Mouse (Mus musculus) embryonic fibroblast, embryonic 13.5 days (primary cell): ENCODE measurements at regions not wholly inside any gene's neighbourhood (a gene's known extent, or its start where the extent isn't known, plus 50 kb on each side); places are given as distances from the start of the nearest gene placed in this dataset.

Experiments
- CTCF ChIP-seq: IDR thresholded peaks from 2 replicates; pipeline ENCODE4 v1.5.1; 2011; ENCODE audit warnings: mild to moderate bottlenecking, control low read depth, low read length, moderate library complexity, borderline replicate concordance; ENCODE audit not compliant: insufficient read depth
- POLR2A ChIP-seq: IDR thresholded peaks from 2 replicates; pipeline ENCODE4 v1.6.1; 2011; ENCODE audit warnings: low read depth, mild to moderate bottlenecking, control low read depth, low read length, moderate library complexity

DNA sequence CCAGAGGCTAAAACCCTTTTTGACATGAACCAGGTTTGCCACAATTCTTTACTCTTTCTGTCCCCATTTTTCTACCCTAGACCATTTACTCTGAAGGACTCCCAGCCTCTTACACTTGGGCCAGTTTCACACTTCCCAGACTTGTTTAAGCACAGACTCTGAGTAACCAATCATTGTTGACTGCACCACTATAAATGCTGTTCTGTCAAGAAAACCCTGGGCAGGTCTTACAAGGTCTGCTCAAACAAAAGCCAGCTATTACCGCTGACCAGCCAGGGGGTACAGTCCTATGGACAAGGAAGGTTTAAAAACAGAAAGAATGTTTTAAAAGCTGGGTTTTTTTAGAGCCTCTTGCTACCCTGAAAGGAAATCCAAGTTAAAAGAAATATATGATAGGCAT, 248.8 kb upstream of the Thrb start:
- TF ChIP-seq CTCF = no peak
- TF ChIP-seq POLR2A = no peak
